Mouse (Mus musculus) spleen, adult 2 months (tissue): ENCODE data around the gene BC051019. TPM values are rescaled to one million over a fixed set of nuclear protein-coding genes. Genes with fewer than 3 reads are reported as not detected.

Source experiments
- DNase-seq, 2 experiments: peaks; one replicate each; pipeline versions ENCODE4 v3.0.0 to v3.0.0-alpha.2; 2012 to 2021; ENCODE audit warnings: low spot score in 2 of 2, low read depth in 1 of 2
- H3K27ac ChIP-seq: fragments of 200-500 bp; 2 replicates; pipeline ENCODE4 v1.5.1; 2012; ENCODE audit warnings: low read length, inconsistent platforms; ENCODE audit not compliant: insufficient read depth
- H3K27me3 ChIP-seq: fragments of 200-500 bp; 2 replicates; pipeline ENCODE4 v1.6.1; 2012; ENCODE audit warnings: mild to moderate bottlenecking, moderate library complexity, low read length, inconsistent platforms; ENCODE audit not compliant: control insufficient read depth, insufficient read depth
- H3K36me3 ChIP-seq: fragments of 200-500 bp; 2 replicates; pipeline ENCODE4 v1.6.1; 2012; ENCODE audit warnings: mild to moderate bottlenecking, low read length, inconsistent platforms; ENCODE audit not compliant: control insufficient read depth, insufficient read depth
- H3K4me1 ChIP-seq: fragments of 200-500 bp; 2 replicates; pipeline ENCODE4 v1.6.1; 2011; ENCODE audit warnings: inconsistent platforms; ENCODE audit not compliant: control insufficient read depth, insufficient read depth, insufficient read length
- H3K4me3 ChIP-seq: fragments of 200-500 bp; 2 replicates; pipeline ENCODE4 v1.5.1; 2011; ENCODE audit warnings: mild to moderate bottlenecking, inconsistent platforms; ENCODE audit not compliant: insufficient read depth, insufficient read length; ENCODE audit errors: extremely low read depth
- CTCF ChIP-seq: fragments of 200-500 bp; IDR thresholded peaks from 2 replicates; pipeline ENCODE4 v1.5.1; 2011; ENCODE audit warnings: mild to moderate bottlenecking, inconsistent platforms; ENCODE audit not compliant: insufficient read depth, insufficient read length, insufficient replicate concordance; ENCODE audit errors: extremely low read depth
- POLR2A ChIP-seq: fragments of 200-500 bp; IDR thresholded peaks from 2 replicates; pipeline ENCODE4 v1.6.1; 2011; ENCODE audit warnings: low read depth, low read length, inconsistent platforms
- WGBS: fragments of 180-500 bp; shearing (Covaris S2); methylation state at CpG from one replicate; pipeline ENCODE4 v1.1.7; 2018; 5-methylcytosine and 5-hydroxymethylcytosine counted together
- polyA plus RNA-seq: library from polyadenylated mRNA; depleted of rRNA; stranded (reverse); fragments of >200 nt; gene quantifications from 2 replicates; pipeline ENCODE4 v1.2.3, GENCODE M21; 2012

The BC051019 gene
- polyA plus RNA-seq, 1 experiment = 0.15 TPM

GRCm38 (mm10) chr7:109680879-109681278 lies 42.8 kb downstream of the BC051019 start:
- no peaks in the 10 kb centered on the region for H3K36me3 ChIP-seq
- no peak for DNase-seq
- no peak overlapping the region for H3K4me3 ChIP-seq
- no peak overlapping the region for H3K27ac ChIP-seq
- no peaks in the 10 kb centered on the region for H3K4me1 ChIP-seq
- 83% methylated on average over 1 of the region's 1 CpGs for WGBS
- TF ChIP-seq POLR2A (no peak), CTCF (no peak)
- H3K27me3 ChIP-seq = no peaks in the 10 kb centered on the region

GRCm38 (mm10) chr7:109680284-109680683 lies 43.4 kb downstream of the BC051019 start:
- WGBS = 83% methylated on average over 2 of the region's 2 CpGs
- no peak for TF ChIP-seq CTCF
- TF ChIP-seq POLR2A = no peak
- no peak for DNase-seq
- Histone ChIP-seq H3K4me1 (no peaks in the 10 kb centered on the region), H3K27me3 (no peaks in the 10 kb centered on the region), H3K27ac (no peak overlapping the region), H3K36me3 (no peaks in the 10 kb centered on the region), H3K4me3 (no peak overlapping the region)

GRCm38 (mm10) chr7:109674944-109675628 lies 48.6 kb downstream of the BC051019 start:
- H3K4me1 ChIP-seq = peaks cover 2% of the 10 kb centered on the region; the same call in 1 of the 2 replicates
- WGBS = 45% methylated on average over 4 of the region's 4 CpGs

GRCm38 (mm10) chr7:109671581-109672471 lies 51.8 kb downstream of the BC051019 start:
- Histone ChIP-seq H3K4me3 (peak overlapping the region; percentile 54), H3K27me3 (peaks cover 9% of the 10 kb centered on the region), H3K4me1 (peaks cover 2% of the 10 kb centered on the region; the same call in 1 of the 2 replicates), H3K27ac (peak overlapping the region; percentile 55), H3K36me3 (no peaks in the 10 kb centered on the region)
- DNase-seq = peak in 1 of 2 experiments; percentile 4
- 12% methylated on average over 38 of the region's 44 CpGs for WGBS
- TF ChIP-seq CTCF = no peak
- TF ChIP-seq POLR2A = no peak

More at GRCm38 (mm10) chr7:109674944-109675628, 48.6 kb downstream of the BC051019 start:
- Histone ChIP-seq H3K36me3 (no peaks in the 10 kb centered on the region), H3K4me3 (no peak overlapping the region), H3K27me3 (peaks cover 9% of the 10 kb centered on the region), H3K27ac (no peak overlapping the region)
- no peak for TF ChIP-seq POLR2A
- no peak for TF ChIP-seq CTCF
- DNase-seq = no peak

GRCm38 (mm10) chr7:109669426-109670170 lies 54.1 kb downstream of the BC051019 start:
- DNase-seq = no peak
- no peak overlapping the region for H3K27ac ChIP-seq
- no peak for TF ChIP-seq CTCF
- no peak for TF ChIP-seq POLR2A
- H3K4me1 ChIP-seq = peaks cover 2% of the 10 kb centered on the region; the same call in 1 of the 2 replicates
- H3K36me3 ChIP-seq = no peaks in the 10 kb centered on the region
- no peak overlapping the region for H3K4me3 ChIP-seq
- 85% methylated on average over 5 of the region's 5 CpGs for WGBS
- peaks cover 9% of the 10 kb centered on the region for H3K27me3 ChIP-seq

- DNase-seq = no peak
- Histone ChIP-seq H3K27me3 (peaks cover 2% of the 10 kb centered on the region), H3K4me1 (peaks cover 2% of the 10 kb centered on the region; the same call in 1 of the 2 replicates), H3K4me3 (no peak overlapping the region), H3K27ac (no peak overlapping the region), H3K36me3 (no peaks in the 10 kb centered on the region)
- TF ChIP-seq POLR2A (no peak), CTCF (no peak)
- 67% methylated on average over 5 of the region's 5 CpGs for WGBS
These were observed 57.0 kb downstream of the BC051019 start for GRCm38 (mm10) chr7:109666664-109667063.
